Mouse (Mus musculus): ENCODE results near the gene Anxa2.

DNA sequence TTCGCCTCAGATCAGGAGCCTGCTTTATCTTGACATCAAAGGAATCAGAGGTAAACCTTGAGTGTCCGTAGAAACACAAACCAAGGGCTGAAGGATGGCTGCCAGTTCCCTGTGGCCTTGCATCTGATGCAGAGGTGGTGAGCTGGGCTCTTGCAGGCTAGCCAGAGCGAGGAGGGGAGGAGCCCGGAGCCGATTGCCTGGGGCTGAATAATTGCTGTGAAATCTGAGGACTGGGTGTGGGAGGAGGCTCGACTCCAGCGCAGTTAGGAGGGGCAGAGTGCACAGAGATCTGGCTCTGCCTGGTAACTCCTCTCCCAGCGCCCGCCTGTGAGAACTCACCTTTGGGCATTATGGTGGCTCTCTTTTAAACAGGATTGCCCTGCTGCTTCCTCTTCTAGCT is 15.6 kb downstream of the Anxa2 start:
- TF ChIP-seq CTCF (IDR thresholded peaks at IDR 0.05; ENCODE audit: control insufficient read depth, insufficient read depth, insufficient read length) (no peak), USF1 (IDR thresholded peaks at IDR 0.05; ENCODE audit: low read depth) (no peak), MYOD1 (IDR thresholded peaks at IDR 0.05; ENCODE audit: control insufficient read depth, insufficient read length, low read depth) (no peak), MAX (IDR thresholded peaks at IDR 0.05) (peak; percentile 36), FOSL1 (IDR thresholded peaks at IDR 0.05; ENCODE audit: insufficient read depth, low read length, poor library complexity, severe bottlenecking) (no peak), MYOG (IDR thresholded peaks at IDR 0.05; ENCODE audit: control insufficient read depth, extremely low read depth, insufficient read length) (no peak), CEBPB (IDR thresholded peaks at IDR 0.05; ENCODE audit: low read depth) (no peak)
